Mouse (Mus musculus) retina, adult 2 months (tissue): ENCODE measurements around the gene Mpo.

Experiments used
- DNase-seq: peaks from one replicate; pipeline ENCODE4 v3.0.0-alpha.2; 2012; ENCODE audit warnings: low read depth, low spot score

Gene Mpo

DNA sequence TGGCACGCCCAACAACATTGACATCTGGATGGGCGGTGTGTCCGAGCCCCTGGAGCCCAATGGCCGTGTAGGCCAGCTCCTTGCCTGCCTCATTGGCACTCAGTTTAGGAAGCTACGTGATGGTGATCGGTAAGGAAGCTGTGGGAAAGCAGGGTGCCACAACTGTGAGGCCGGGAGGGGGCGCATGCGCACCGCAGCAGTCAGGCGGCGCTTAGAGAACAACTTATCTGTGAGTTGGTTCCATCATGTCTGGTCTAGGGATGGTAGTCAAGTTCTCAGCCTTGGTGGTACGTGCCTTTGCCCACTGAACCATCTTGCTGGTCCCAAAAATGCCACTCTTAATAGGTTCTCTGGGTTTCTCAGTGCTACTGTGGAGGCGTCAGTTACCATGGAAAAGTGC lies 9.2 kb downstream of the Mpo start:
- no peak for DNase-seq

DNA sequence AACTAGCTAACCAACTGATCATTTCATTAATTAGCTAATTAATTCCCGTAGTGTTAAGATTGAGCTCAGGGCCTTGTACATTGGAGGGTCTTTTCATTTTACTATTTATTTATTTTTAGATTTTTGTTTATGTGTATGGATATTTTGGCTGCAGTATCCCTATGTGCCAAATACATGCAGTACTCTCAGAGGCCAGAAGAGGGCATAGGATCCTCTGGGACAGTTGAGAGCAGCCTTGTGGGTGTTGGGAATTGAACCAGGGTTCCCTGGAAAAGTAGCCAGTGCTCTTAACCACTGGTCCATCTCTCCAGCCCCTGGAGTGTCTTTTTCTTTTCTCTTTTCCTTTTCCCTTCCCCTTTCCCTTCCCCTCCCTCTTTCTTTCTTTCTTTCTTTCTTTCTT lies 12.1 kb downstream of the Mpo start:
- DNase-seq: no peak

DNA sequence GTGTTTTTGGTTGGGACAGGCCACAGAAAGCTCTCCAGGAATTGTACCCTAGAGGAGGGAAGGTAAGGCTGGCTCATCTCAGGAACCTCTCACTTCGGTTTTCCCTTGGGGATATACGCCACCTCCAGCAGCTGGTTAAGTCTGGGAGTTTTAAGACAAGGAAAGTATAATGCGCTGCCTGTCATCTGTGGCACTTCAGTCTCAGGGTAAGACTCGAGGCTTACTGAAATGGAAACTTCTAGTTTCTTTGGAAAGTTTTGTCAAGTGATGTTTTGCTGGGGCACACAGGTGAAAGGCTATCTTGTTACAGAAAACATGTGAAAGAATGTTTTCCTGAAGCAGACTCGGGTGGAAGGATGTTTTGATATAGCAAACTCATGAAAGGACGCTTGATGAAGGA lies 14.1 kb downstream of the Mpo start:
- DNase-seq: no peak

DNA sequence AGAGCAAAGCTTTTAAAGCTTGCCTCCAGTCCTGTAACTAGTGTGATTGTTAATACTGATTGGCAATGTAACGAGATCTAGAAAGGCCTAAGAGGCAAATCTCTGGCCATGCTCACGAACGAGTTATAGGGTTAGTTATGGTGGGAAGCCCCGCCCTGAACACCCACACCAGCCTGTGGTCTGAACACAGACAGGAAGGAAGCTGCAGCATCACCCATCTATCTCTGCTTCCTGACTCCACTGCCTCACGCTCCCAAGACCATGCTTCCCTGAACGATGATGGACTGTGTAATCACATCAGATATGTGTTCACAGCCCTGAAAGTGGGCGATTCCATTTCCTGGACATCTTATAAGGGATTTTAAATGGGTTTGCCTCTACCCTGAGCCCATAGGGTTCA lies 14.9 kb downstream of the Mpo start:
- no peak for DNase-seq

DNA sequence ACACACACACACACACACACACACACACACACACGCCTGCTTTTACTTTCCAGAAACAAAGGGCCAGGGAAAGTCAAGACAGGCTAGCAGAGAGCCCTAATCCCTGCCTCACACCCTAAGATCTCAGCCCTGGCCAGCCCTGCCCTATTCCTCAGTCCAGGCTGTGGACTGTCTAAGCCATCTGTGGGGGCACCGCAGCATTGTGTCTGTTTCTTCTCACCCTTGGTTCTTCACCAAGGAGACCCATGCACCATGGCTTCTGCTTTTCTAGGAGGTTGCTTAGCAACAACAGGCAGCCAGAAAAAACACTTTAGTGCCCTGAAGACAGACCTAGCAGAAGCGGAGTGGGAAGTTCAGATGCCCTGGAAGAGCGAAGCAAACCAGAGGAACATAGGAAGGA lies 18.0 kb downstream of the Mpo start:
- no peak for DNase-seq

DNA sequence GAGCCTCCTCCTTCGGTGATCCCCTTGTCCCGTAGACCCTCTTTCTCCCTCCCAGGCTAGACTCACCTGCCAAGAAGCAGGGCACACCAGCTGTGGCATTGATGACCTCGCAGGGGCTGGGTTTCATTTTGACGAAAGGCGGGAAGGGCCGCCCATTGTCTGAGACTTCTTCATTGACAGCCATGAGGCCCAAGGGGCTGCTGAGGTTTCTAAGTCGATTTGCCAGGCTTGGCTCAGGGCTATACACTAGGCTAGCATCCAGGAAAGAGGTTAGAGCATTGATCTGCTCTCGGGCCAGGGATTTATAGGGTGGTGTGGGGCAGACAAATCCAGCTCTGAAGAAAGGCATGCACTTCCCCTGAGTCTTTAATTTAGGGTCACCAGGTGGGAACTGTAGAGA lies 21.4 kb downstream of the Mpo start:
- DNase-seq: no peak

DNA sequence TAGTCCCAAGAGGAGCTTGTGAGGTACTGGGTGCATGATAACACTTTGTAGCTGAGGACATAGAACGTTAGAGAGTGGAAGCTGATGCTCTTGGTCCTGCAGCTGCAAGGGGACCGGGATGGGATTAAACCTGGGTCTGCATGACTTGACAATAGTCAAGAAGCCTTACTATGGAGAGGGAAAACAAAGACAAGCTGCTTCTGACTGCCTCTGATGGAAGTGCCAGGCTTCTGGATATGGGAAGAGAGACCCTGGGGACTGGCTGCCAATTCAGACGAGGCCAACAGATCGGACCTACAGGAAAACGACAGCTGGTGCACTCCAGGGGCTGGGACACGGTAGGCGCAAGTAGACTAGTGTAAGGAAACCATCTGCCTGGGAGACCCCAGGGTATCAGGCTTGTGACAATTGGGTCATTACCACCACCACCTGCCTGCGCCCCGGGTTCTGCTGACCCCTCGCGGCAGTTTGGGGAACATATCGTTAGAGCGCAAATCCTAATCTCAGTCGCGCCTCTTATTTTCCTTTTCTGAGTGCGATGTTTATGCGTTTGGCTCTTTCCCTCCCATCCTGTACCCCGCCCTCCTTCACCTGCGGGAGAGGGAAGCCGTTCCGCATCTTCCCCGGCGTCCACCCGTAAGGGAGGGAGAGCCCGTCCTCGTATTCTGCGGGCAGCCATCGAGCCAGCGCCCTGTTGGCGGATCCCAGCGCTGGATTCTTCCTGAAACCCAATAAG lies 23.5 kb downstream of the Mpo start:
- DNase-seq: peak; percentile 18

DNA sequence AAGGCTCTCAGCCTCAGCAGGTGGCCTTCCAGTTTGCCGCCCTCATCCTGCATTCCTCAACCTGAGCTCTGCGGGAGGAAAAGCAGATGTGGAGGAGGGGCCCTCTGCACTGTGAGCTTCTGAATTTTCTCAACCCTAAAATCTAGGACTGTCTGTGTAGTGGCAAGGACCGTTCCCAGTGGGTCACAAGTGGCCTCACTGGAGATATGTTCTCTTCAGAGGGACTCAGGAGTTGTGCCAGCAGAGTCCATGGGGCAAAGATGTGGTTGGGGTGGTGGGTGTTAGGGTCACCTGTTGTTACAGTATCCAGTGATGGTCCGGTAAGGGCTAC lies 24.0 kb downstream of the Mpo start:
- DNase-seq: no peak

DNA sequence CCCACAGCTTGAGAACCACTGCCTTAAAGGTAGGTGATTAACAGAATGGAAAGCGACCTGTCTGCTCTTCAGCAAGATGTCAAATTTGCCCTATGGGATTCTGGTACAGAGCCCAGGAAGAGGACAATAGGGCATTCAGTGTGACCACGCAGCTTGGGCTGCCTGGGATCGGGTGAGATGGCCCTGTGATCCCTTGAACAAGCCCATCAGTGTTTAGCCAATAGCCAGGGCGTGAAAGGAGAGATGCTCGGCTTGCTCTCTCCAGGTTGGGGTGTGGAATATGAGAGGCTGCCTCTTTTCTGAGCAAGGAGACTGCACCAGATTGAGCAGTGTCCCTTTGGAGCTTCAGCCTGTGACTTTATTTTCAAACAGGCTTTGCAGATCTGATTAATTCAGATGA lies 28.1 kb downstream of the Mpo start:
- no peak for DNase-seq

DNA sequence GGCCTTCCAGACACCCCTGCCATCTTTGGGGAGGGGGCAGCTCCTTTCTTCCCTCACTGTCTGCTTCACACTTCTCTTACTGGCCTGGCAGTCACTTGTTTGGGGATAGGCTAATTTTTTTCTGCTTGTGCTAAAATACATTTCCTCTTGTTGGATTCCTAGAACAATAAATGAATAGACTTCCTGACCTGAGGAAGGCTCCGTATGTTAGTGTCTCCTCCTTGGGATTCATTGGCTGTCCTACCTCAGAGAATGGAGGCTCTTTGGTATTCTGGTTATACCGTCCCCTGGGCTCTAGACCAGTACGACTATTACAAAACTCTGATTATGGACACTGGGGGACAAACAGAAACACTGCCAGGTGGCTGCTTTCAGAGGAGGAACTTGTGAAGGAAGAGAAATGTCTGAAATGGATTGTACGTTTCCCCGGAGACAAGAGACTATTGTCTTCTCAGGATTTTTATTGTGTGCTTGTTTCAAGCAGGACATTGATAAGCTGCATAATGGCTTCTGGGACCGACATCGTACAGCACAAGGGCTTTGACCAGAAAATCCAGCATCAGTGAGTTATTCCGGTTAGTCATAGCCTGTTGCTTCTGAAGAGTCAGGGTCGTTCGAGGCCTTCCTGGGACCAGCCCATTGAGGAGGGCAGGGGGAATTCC lies 35.0 kb downstream of the Mpo start, which contains the start of gene Lpo:
Gene Lpo, minus strand, starts transcription at position 51 of the 662 bp plus-strand sequence.
- no peak for DNase-seq

DNA sequence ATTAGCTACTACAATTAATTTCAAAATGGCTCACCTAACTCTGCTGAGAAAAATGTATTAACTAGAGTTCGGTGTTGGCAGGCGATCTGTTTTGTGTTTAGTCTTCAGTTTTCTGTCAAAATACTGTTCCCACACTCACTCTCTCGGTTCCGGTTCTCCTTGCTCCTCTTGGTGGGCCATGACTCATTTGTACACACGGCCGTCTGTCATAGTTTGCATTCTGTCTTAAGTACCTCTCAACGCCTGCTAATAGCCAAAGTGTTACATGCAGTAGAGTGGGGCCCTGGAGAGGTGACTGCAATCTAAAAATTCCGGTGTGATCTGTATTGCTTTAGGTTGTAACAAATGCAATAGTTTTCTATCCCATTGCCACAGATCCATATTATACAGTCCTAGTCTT lies 47.3 kb downstream of the Mpo start:
- no peak for DNase-seq

DNA sequence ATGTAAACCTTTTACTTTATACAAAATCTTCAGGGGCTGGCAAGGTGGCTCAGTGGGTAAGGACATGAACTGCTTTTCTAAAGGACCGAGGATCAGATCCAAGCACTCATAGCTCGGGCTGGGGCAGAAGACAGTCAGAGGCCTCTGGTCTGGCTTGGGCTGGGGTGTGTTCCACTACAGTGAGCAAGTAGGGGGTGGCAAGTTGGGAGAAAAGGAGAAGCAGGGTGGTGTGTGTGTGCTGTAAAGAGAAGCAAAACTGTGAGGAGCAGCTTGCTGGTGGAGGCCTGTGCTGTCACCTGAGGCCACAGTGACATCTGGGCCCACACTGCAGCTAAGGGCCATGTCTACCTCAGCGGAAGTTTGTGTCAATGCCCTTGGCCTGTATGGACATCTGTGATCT lies 48.1 kb downstream of the Mpo start:
- DNase-seq: no peak

DNA sequence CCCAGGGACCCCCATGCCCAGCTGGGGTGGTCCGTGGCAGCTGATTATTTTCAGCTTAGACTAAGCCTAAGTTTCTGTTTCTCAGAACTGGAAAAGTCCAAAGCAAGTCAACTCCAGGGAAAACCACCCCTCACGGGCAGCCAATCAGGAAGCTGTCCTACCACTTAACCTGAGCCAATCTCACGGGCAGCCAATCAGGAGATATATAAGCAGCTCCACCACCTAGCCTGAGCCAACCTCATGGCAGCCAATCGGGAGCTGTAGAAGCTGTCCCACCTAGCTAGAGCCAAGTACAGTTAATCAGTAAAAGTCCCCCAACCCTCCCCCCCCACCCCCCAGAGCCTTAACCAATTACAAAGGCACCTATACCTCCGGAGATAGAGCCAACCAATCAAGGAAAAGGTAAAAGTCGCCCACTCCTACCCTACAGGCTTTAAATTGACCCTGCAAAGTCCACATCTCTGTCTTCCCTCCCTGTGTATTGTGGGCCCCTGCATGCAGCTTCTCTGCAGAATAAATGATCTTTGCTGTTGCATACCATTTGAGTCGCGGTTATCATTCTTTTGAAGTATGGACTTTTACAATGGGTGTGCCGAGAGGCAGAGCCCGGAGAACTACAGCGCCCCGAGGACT lies 53.7 kb downstream of the Mpo start:
- no peak for DNase-seq

DNA sequence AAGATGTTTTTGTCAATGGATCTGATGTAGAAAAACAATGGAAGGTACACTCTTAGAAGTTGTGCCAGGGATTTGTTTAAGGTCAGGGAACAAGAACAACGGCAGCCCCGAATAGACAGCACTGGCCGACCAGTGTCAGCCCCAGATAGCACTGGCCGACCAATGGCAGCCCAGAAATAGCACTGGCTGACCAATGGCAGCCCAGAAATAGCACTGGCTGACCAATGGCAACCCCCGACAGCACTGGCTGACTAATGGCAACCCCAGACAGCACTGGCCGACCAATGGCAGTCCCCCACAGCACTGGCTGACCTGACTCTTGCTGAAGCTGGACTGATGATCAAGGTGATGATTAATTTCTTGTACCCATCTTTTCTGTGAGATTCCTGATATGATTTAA lies 54.5 kb downstream of the Mpo start:
- no peak for DNase-seq

DNA sequence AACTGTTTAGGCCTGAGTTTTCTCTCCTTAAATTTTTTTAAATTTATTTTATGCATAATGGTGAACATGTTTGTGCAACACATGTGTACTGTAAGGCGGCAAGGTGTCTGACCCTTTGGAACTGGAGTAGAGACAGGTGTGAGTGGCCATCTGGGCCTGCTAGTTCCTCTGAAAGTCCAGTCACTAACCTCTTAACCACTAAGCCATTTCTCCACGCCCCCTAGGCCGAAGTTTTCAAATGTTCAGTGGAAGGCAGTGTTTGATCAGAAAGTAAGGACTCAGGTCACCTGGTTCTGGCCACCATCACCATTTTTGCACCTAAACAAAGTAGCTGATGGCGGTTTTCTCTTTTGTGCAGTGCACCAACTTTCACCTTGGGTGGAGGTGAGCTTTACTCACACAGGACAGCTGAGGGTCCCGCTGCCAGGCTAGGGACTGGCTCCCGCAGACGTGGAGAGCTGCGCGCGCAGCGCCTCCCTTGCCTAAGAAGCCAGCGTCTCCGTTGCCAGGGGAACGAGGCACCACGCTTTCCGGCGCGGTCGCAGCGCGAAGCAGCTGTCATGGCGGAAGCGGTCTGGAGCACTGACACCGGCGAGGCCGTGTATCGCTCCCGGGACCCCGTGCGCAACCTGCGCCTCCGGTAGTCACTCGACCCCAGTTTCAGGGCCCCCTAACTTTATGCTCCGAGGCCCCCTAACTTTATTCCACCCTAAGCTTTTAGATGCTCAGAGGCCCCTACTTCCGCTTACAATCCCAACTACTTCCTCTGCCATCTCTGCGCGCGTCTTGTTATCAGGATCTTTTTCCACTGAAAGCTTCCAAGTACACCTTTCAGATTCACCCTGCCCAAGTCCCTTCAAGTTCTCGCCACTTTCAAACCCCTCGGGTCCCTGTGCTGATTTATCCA lies 59.6 kb downstream of the Mpo start, which contains the start of gene Mks1:
Gene Mks1, plus strand, starts transcription at position 526 of the 907 bp plus-strand sequence.
- DNase-seq: peak; percentile 84

DNA sequence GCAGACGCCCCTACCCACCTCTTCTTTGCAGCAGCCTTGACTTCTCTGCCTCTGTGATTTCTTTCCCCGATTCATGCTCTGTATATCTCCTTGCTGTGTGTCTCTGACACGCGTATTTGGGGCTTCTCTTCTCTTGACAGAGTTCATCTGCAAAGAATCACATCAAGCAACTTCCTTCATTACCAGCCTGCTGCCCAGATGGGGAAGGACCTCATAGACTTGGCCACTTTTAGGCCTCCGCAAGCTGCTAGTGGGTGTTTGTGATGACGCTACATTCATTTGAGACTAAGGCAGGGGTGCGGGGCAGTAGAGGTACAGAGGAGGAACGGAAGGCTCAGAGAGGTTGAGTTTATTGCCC lies 60.2 kb downstream of the Mpo start:
- no peak for DNase-seq
